Mouse (Mus musculus): ENCODE results near the gene Mtmr12. TPM values are rescaled to one million over a fixed set of nuclear protein-coding genes. Genes with fewer than 3 reads are reported as not detected.
A peak's percentile ranks its signal among the peaks of the same experiment; 100 is the strongest.

Gene Mtmr12
- polyA plus RNA-seq, 2 experiments = 16.6 to 20.7 TPM

- Histone ChIP-seq H3K9me3 (ENCODE audit: control insufficient read depth, low read length) (no peaks in the 10 kb centered on the region), H3K4me2 (replicated peaks; ENCODE audit: low read depth, low read length, severe bottlenecking) (no peak overlapping the region), H3K4me1 (ENCODE audit: control insufficient read depth, insufficient read depth, low read length) (no peaks in the 10 kb centered on the region), H3K9ac (ENCODE audit: low read depth, low read length, severe bottlenecking) (no peak overlapping the region), H3K27ac (replicated peaks; ENCODE audit: low read depth, low read length) (no peak overlapping the region), H3K36me3 (ENCODE audit: control insufficient read depth, insufficient read depth, low read length) (peaks cover 51% of the 10 kb centered on the region), H3K27me3 (ENCODE audit: control insufficient read depth, insufficient read depth, low read length) (no peaks in the 10 kb centered on the region), H3K4me3 (replicated peaks; ENCODE audit: low read length) (no peak overlapping the region)
- no peak for TF ChIP-seq POLR2A (IDR thresholded peaks at IDR 0.05; ENCODE audit: borderline replicate concordance, extremely low read depth, insufficient read depth, insufficient read length)
- DNase-seq (ENCODE audit: low spot score) (no peak), ATAC-seq (ENCODE audit: low FRiP score, low read depth) (no peak)
- 75% methylated on average over 5 of the region's 5 CpGs for WGBS
Observed at GRCm38 (mm10) chr15:12250350-12250749, 45.5 kb downstream of the Mtmr12 start.

GRCm38 (mm10) chr15:12251416-12252140, 46.8 kb downstream of the Mtmr12 start:
- Histone ChIP-seq H3K4me1 (ENCODE audit: control insufficient read depth, insufficient read depth, low read length) (no peaks in the 10 kb centered on the region), H3K36me3 (ENCODE audit: control insufficient read depth, insufficient read depth, low read length) (peaks cover 41% of the 10 kb centered on the region), H3K4me2 (replicated peaks; ENCODE audit: low read depth, low read length, severe bottlenecking) (no peak overlapping the region), H3K27ac (replicated peaks; ENCODE audit: low read depth, low read length) (no peak overlapping the region), H3K27me3 (ENCODE audit: control insufficient read depth, insufficient read depth, low read length) (no peaks in the 10 kb centered on the region), H3K4me3 (replicated peaks; ENCODE audit: low read length) (no peak overlapping the region), H3K9ac (ENCODE audit: low read depth, low read length, severe bottlenecking) (no peak overlapping the region), H3K9me3 (ENCODE audit: control insufficient read depth, low read length) (no peaks in the 10 kb centered on the region)
- ATAC-seq (ENCODE audit: low FRiP score, low read depth) (no peak), DNase-seq (ENCODE audit: low spot score) (no peak)
- TF ChIP-seq POLR2A (IDR thresholded peaks at IDR 0.05; ENCODE audit: borderline replicate concordance, extremely low read depth, insufficient read depth, insufficient read length) = no peak
- WGBS = 85% methylated on average over 15 of the region's 15 CpGs

GRCm38 (mm10) chr15:12252141-12252489, 47.3 kb downstream of the Mtmr12 start:
- TF ChIP-seq POLR2A (IDR thresholded peaks at IDR 0.05; ENCODE audit: borderline replicate concordance, extremely low read depth, insufficient read depth, insufficient read length) = no peak
- Histone ChIP-seq H3K36me3 (ENCODE audit: control insufficient read depth, insufficient read depth, low read length) (peaks cover 40% of the 10 kb centered on the region), H3K9ac (ENCODE audit: low read depth, low read length, severe bottlenecking) (no peak overlapping the region), H3K4me2 (replicated peaks; ENCODE audit: low read depth, low read length, severe bottlenecking) (no peak overlapping the region), H3K4me3 (replicated peaks; ENCODE audit: low read length) (no peak overlapping the region), H3K9me3 (ENCODE audit: control insufficient read depth, low read length) (no peaks in the 10 kb centered on the region), H3K27ac (replicated peaks; ENCODE audit: low read depth, low read length) (no peak overlapping the region), H3K4me1 (ENCODE audit: control insufficient read depth, insufficient read depth, low read length) (no peaks in the 10 kb centered on the region), H3K27me3 (ENCODE audit: control insufficient read depth, insufficient read depth, low read length) (no peaks in the 10 kb centered on the region)
- DNase-seq (ENCODE audit: low spot score) (no peak), ATAC-seq (ENCODE audit: low FRiP score, low read depth) (no peak)
- WGBS = 88% methylated on average over 2 of the region's 2 CpGs

GRCm38 (mm10) chr15:12257730-12258494, 53.1 kb downstream of the Mtmr12 start:
- Histone ChIP-seq H3K9me3 (ENCODE audit: control insufficient read depth, low read length) (no peaks in the 10 kb centered on the region), H3K4me2 (replicated peaks; ENCODE audit: low read depth, low read length, severe bottlenecking) (no peak overlapping the region), H3K9ac (ENCODE audit: low read depth, low read length, severe bottlenecking) (no peak overlapping the region), H3K27ac (replicated peaks; ENCODE audit: low read depth, low read length) (no peak overlapping the region), H3K4me3 (replicated peaks; ENCODE audit: low read length) (no peak overlapping the region), H3K36me3 (ENCODE audit: control insufficient read depth, insufficient read depth, low read length) (peaks cover 53% of the 10 kb centered on the region), H3K4me1 (ENCODE audit: control insufficient read depth, insufficient read depth, low read length) (no peaks in the 10 kb centered on the region), H3K27me3 (ENCODE audit: control insufficient read depth, insufficient read depth, low read length) (no peaks in the 10 kb centered on the region)
- ATAC-seq (ENCODE audit: low FRiP score, low read depth) (no peak), DNase-seq (ENCODE audit: low spot score) (no peak)
- no peak for TF ChIP-seq POLR2A (IDR thresholded peaks at IDR 0.05; ENCODE audit: borderline replicate concordance, extremely low read depth, insufficient read depth, insufficient read length)
- WGBS = 95% methylated on average over 16 of the region's 16 CpGs

- H3K27ac ChIP-seq (replicated peaks; ENCODE audit: low read depth, low read length) = peak overlapping the region; percentile 33; the same call in 1 of the 2 replicates
- H3K4me2 ChIP-seq (replicated peaks; ENCODE audit: low read depth, low read length, severe bottlenecking) = no peak overlapping the region
- TF ChIP-seq POLR2A (IDR thresholded peaks at IDR 0.05; ENCODE audit: borderline replicate concordance, extremely low read depth, insufficient read depth, insufficient read length) = no peak
- 0 out of 2 replicates have a peak, but pooled peaks cover 8% of the 10 kb centered on the region for H3K4me1 ChIP-seq (ENCODE audit: control insufficient read depth, insufficient read depth, low read length)
- ATAC-seq (ENCODE audit: low FRiP score, low read depth) (peak; percentile 35; the same call in 1 of the 2 replicates), DNase-seq (ENCODE audit: low spot score) (no peak)
- WGBS = 51% methylated on average over 3 of the region's 3 CpGs
- no peak overlapping the region for H3K4me3 ChIP-seq (replicated peaks; ENCODE audit: low read length)
- H3K9me3 ChIP-seq (ENCODE audit: control insufficient read depth, low read length) = no peaks in the 10 kb centered on the region
- H3K9ac ChIP-seq (ENCODE audit: low read depth, low read length, severe bottlenecking) = no peak overlapping the region
- H3K36me3 ChIP-seq (ENCODE audit: control insufficient read depth, insufficient read depth, low read length) = peaks cover 81% of the 10 kb centered on the region
- no peaks in the 10 kb centered on the region for H3K27me3 ChIP-seq (ENCODE audit: control insufficient read depth, insufficient read depth, low read length)
Observed at GRCm38 (mm10) chr15:12263056-12263455, 58.2 kb downstream of the Mtmr12 start.
